Mouse (Mus musculus): ENCODE data around the gene Auts2. TPM values are rescaled to one million over a fixed set of nuclear protein-coding genes. Genes with fewer than 3 reads are reported as not detected.

Gene Auts2
- polyA plus RNA-seq, 1 experiment from 2014 or later, result 7.5 TPM

- Histone ChIP-seq H3K36me3 (ENCODE audit: insufficient read depth, low read length) (no peaks in the 10 kb centered on the region), H3K9me3 (replicated peaks; ENCODE audit: low read length) (no peaks in the 10 kb centered on the region), H3K4me1 (replicated peaks; ENCODE audit: insufficient read depth, low read length) (no peaks in the 10 kb centered on the region; the same call in 1 of the 2 replicates), H3K4me2 (ENCODE audit: low read length) (no peak overlapping the region), H3K27ac (no peak overlapping the region), H3K4me3 (replicated peaks; ENCODE audit: low read depth, low read length) (no peak overlapping the region), H3K9ac (ENCODE audit: low read depth, low read length) (no peak overlapping the region), H3K27me3 (ENCODE audit: insufficient read depth, low read length) (no peaks in the 10 kb centered on the region)
- ATAC-seq (replicated peaks; ENCODE audit: low FRiP score, low read depth) (no peak), DNase-seq (ENCODE audit: low spot score) (peak; percentile 21)
- 48% methylated on average over 8 of the region's 8 CpGs for WGBS
- peak; percentile 67 for TF ChIP-seq CTCF (IDR thresholded peaks at IDR 0.05; ENCODE audit: low read depth)
Measured at GRCm38 (mm10) chr5:131492535-131492934, 1050.6 kb downstream of the Auts2 start.

- H3K9ac ChIP-seq (ENCODE audit: low read depth, low read length), result no peak overlapping the region
- no peak overlapping the region for H3K4me3 ChIP-seq (replicated peaks; ENCODE audit: low read depth, low read length)
- H3K9me3 ChIP-seq (replicated peaks; ENCODE audit: low read length), result no peaks in the 10 kb centered on the region
- no peaks in the 10 kb centered on the region for H3K27me3 ChIP-seq (ENCODE audit: insufficient read depth, low read length)
- no peak for ATAC-seq (replicated peaks; ENCODE audit: low FRiP score, low read depth)
- WGBS, result 35% methylated on average over 8 of the region's 8 CpGs
- H3K4me2 ChIP-seq (ENCODE audit: low read length), result no peak overlapping the region
- H3K4me1 ChIP-seq (replicated peaks; ENCODE audit: insufficient read depth, low read length), result no peaks in the 10 kb centered on the region; the same call in 1 of the 2 replicates
- no peaks in the 10 kb centered on the region for H3K36me3 ChIP-seq (ENCODE audit: insufficient read depth, low read length)
- peak; percentile 48 for DNase-seq (ENCODE audit: low spot score)
- H3K27ac ChIP-seq, result no peak overlapping the region
- no peak for TF ChIP-seq CTCF (IDR thresholded peaks at IDR 0.05; ENCODE audit: low read depth)
Measured at GRCm38 (mm10) chr5:131491843-131492242, 1051.3 kb downstream of the Auts2 start.

DNA sequence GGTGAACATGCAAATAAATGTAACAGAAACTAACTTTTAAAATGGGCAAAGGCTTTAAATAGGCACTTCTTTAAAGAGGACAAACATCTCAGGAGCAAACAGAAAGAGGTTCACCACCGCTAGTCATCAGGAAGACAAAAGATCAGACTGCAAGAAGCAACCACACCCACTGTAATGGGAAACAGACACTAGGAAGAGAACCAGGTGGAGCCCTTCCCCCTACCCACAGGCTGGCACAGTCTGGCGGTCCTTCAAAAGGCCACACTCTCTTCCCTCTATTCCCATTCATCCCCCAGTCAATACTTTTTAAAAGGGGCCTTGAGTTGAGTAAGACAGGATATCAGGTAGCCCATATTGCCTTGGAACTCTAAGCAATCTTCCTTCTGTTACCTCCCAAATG is 1052.3 kb downstream of the Auts2 start:
- Histone ChIP-seq H3K9ac (ENCODE audit: low read depth, low read length) (no peak overlapping the region), H3K4me3 (replicated peaks; ENCODE audit: low read depth, low read length) (no peak overlapping the region), H3K4me1 (replicated peaks; ENCODE audit: insufficient read depth, low read length) (no peaks in the 10 kb centered on the region; the same call in 1 of the 2 replicates), H3K27me3 (ENCODE audit: insufficient read depth, low read length) (no peaks in the 10 kb centered on the region), H3K4me2 (ENCODE audit: low read length) (no peak overlapping the region), H3K9me3 (replicated peaks; ENCODE audit: low read length) (no peaks in the 10 kb centered on the region), H3K27ac (no peak overlapping the region), H3K36me3 (ENCODE audit: insufficient read depth, low read length) (no peaks in the 10 kb centered on the region)
- ATAC-seq (replicated peaks; ENCODE audit: low FRiP score, low read depth) (no peak), DNase-seq (ENCODE audit: low spot score) (no peak)
- 96% methylated on average over 2 of the region's 2 CpGs for WGBS
- no peak for TF ChIP-seq CTCF (IDR thresholded peaks at IDR 0.05; ENCODE audit: low read depth)

DNA sequence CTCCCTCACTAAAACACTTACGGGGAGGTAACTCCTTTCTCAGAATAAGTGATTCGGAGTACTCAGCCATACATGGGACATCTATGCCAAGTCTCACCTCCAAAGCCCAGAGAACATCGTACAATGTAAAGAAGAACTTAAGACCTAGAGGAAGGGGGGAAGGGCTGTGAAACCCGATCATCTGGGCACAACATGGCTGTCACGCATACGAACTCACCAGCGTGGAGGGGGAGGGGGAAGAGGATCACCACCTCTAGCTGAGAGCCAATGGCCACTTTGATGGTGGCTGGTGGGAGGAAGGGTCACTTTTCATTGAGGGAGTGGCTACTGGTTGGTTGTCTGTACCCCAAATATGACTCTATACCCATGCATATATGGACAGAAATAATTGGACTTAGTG is 1053.3 kb downstream of the Auts2 start:
- ATAC-seq (replicated peaks; ENCODE audit: low FRiP score, low read depth), result no peak
- no peaks in the 10 kb centered on the region for H3K9me3 ChIP-seq (replicated peaks; ENCODE audit: low read length)
- no peaks in the 10 kb centered on the region for H3K36me3 ChIP-seq (ENCODE audit: insufficient read depth, low read length)
- H3K27me3 ChIP-seq (ENCODE audit: insufficient read depth, low read length), result no peaks in the 10 kb centered on the region
- H3K4me2 ChIP-seq (ENCODE audit: low read length), result no peak overlapping the region
- no peak overlapping the region for H3K4me3 ChIP-seq (replicated peaks; ENCODE audit: low read depth, low read length)
- H3K27ac ChIP-seq, result no peak overlapping the region
- WGBS, result 76% methylated on average over 7 of the region's 7 CpGs
- no peaks in the 10 kb centered on the region; the same call in 1 of the 2 replicates for H3K4me1 ChIP-seq (replicated peaks; ENCODE audit: insufficient read depth, low read length)
- DNase-seq (ENCODE audit: low spot score), result no peak
- no peak overlapping the region for H3K9ac ChIP-seq (ENCODE audit: low read depth, low read length)
- no peak for TF ChIP-seq CTCF (IDR thresholded peaks at IDR 0.05; ENCODE audit: low read depth)

- DNase-seq (ENCODE audit: low spot score) (no peak), ATAC-seq (replicated peaks; ENCODE audit: low FRiP score, low read depth) (no peak)
Measured at GRCm38 (mm10) chr5:131486527-131486926, 1056.6 kb downstream of the Auts2 start.

GRCm38 (mm10) chr5:131475278-131475677 is 1067.9 kb downstream of the Auts2 start:
- Histone ChIP-seq H3K9ac (ENCODE audit: low read depth, low read length) (no peak overlapping the region), H3K9me3 (replicated peaks; ENCODE audit: low read length) (no peaks in the 10 kb centered on the region), H3K27ac (no peak overlapping the region), H3K4me2 (ENCODE audit: low read length) (no peak overlapping the region), H3K27me3 (ENCODE audit: insufficient read depth, low read length) (no peaks in the 10 kb centered on the region), H3K36me3 (ENCODE audit: insufficient read depth, low read length) (peaks cover 31% of the 10 kb centered on the region), H3K4me1 (replicated peaks; ENCODE audit: insufficient read depth, low read length) (no peaks in the 10 kb centered on the region), H3K4me3 (replicated peaks; ENCODE audit: low read depth, low read length) (no peak overlapping the region)
- no peak for TF ChIP-seq CTCF (IDR thresholded peaks at IDR 0.05; ENCODE audit: low read depth)
- no peak for ATAC-seq (replicated peaks; ENCODE audit: low FRiP score, low read depth)
- DNase-seq (ENCODE audit: low spot score), result no peak

More at GRCm38 (mm10) chr5:131486527-131486926, 1056.6 kb downstream of the Auts2 start:
- no peak overlapping the region for H3K27ac ChIP-seq
- H3K9ac ChIP-seq (ENCODE audit: low read depth, low read length), result no peak overlapping the region
- no peaks in the 10 kb centered on the region for H3K36me3 ChIP-seq (ENCODE audit: insufficient read depth, low read length)
- H3K27me3 ChIP-seq (ENCODE audit: insufficient read depth, low read length), result no peaks in the 10 kb centered on the region
- no peak overlapping the region for H3K4me3 ChIP-seq (replicated peaks; ENCODE audit: low read depth, low read length)
- no peak overlapping the region for H3K4me2 ChIP-seq (ENCODE audit: low read length)
- WGBS, result 91% methylated on average over 4 of the region's 4 CpGs
- no peak for TF ChIP-seq CTCF (IDR thresholded peaks at IDR 0.05; ENCODE audit: low read depth)
- H3K4me1 ChIP-seq (replicated peaks; ENCODE audit: insufficient read depth, low read length), result no peaks in the 10 kb centered on the region
- H3K9me3 ChIP-seq (replicated peaks; ENCODE audit: low read length), result no peaks in the 10 kb centered on the region

GRCm38 (mm10) chr5:131468609-131469008 is 1074.5 kb downstream of the Auts2 start:
- 88% methylated on average over 4 of the region's 4 CpGs for WGBS
- ATAC-seq (replicated peaks; ENCODE audit: low FRiP score, low read depth) (no peak), DNase-seq (ENCODE audit: low spot score) (no peak)
- TF ChIP-seq CTCF (IDR thresholded peaks at IDR 0.05; ENCODE audit: low read depth), result no peak
- Histone ChIP-seq H3K4me1 (replicated peaks; ENCODE audit: insufficient read depth, low read length) (no peaks in the 10 kb centered on the region), H3K27me3 (ENCODE audit: insufficient read depth, low read length) (no peaks in the 10 kb centered on the region), H3K9me3 (replicated peaks; ENCODE audit: low read length) (no peaks in the 10 kb centered on the region), H3K9ac (ENCODE audit: low read depth, low read length) (no peak overlapping the region), H3K27ac (no peak overlapping the region), H3K4me3 (replicated peaks; ENCODE audit: low read depth, low read length) (no peak overlapping the region), H3K4me2 (ENCODE audit: low read length) (no peak overlapping the region), H3K36me3 (ENCODE audit: insufficient read depth, low read length) (peaks cover 19% of the 10 kb centered on the region)

Measured in kidney, postnatal 0 days (tissue).